Mouse (Mus musculus): Measurements from ENCODE around the gene Dpp8. TPM values are rescaled to one million over a fixed set of nuclear protein-coding genes. Genes with fewer than 3 reads are reported as not detected.

Dpp8 gene
- total and polyA plus RNA-seq, 3 experiments = 51.8 to 62.1 TPM; not detected in 1

GRCm38 (mm10) chr9:65103173-65103752 is 71.0 kb downstream of the Dpp8 start:
- no peak for DNase-seq (ENCODE audit: low read depth, low spot score)
- Histone ChIP-seq H3K9ac (ENCODE audit: control insufficient read depth, low read depth, low read length, poor library complexity, severe bottlenecking) (no peak overlapping the region), H3K27me3 (ENCODE audit: control insufficient read depth in 1 of 2, insufficient read depth in 2 of 2, low read length in 2 of 2) (peaks cover 3 to 7% of the 10 kb centered on the region in 2 experiments), H3K4me1 (ENCODE audit: control insufficient read depth in 1 of 2, insufficient read depth in 2 of 2, low read length in 2 of 2) (no peaks in the 10 kb centered on the region), H3K36me3 (ENCODE audit: control insufficient read depth in 1 of 2, insufficient read depth in 2 of 2, low read length in 2 of 2) (no peaks in the 10 kb centered on the region), H3K4me3 (ENCODE audit: control insufficient read depth in 1 of 2, insufficient read depth in 1 of 2, low read depth in 2 of 2, low read length in 2 of 2) (no peak overlapping the region), H3K9me3 (replicated peaks; ENCODE audit: insufficient read depth, low read length) (no peaks in the 10 kb centered on the region), H3K79me2 (ENCODE audit: control insufficient read depth, insufficient read depth, low read length, poor library complexity) (no peaks in the 10 kb centered on the region), H3K27ac (ENCODE audit: control insufficient read depth, low read depth, low read length) (no peak overlapping the region)
- TF ChIP-seq ZC3H11A (IDR thresholded peaks at IDR 0.05; ENCODE audit: low read depth, low read length) = no peak
- TF ChIP-seq ZNF384 (IDR thresholded peaks at IDR 0.05; ENCODE audit: low read depth, low read length) = no peak

- Histone ChIP-seq H3K27ac (ENCODE audit: control insufficient read depth, low read depth, low read length) (no peak overlapping the region), H3K79me2 (ENCODE audit: control insufficient read depth, insufficient read depth, low read length, poor library complexity) (no peaks in the 10 kb centered on the region), H3K9ac (ENCODE audit: control insufficient read depth, low read depth, low read length, poor library complexity, severe bottlenecking) (no peak overlapping the region), H3K36me3 (ENCODE audit: control insufficient read depth in 1 of 2, insufficient read depth in 2 of 2, low read length in 2 of 2) (no peaks in the 10 kb centered on the region), H3K4me3 (ENCODE audit: control insufficient read depth in 1 of 2, insufficient read depth in 1 of 2, low read depth in 2 of 2, low read length in 2 of 2) (no peak overlapping the region), H3K9me3 (replicated peaks; ENCODE audit: insufficient read depth, low read length) (no peaks in the 10 kb centered on the region), H3K4me1 (ENCODE audit: control insufficient read depth in 1 of 2, insufficient read depth in 2 of 2, low read length in 2 of 2) (no peaks in the 10 kb centered on the region), H3K27me3 (ENCODE audit: control insufficient read depth in 1 of 2, insufficient read depth in 2 of 2, low read length in 2 of 2) (peaks cover 9 to 11% of the 10 kb centered on the region in 2 experiments)
- TF ChIP-seq ELF1 (IDR thresholded peaks at IDR 0.05; ENCODE audit: low read depth, low read length) (no peak), MXI1 (IDR thresholded peaks at IDR 0.05; ENCODE audit: low read depth, low read length) (no peak), HCFC1 (IDR thresholded peaks at IDR 0.05; ENCODE audit: low read depth, low read length) (no peak), RCOR1 (IDR thresholded peaks at IDR 0.05; ENCODE audit: low read depth, low read length) (no peak), MAX (IDR thresholded peaks at IDR 0.05; ENCODE audit: low read length) (no peak), ZKSCAN1 (IDR thresholded peaks at IDR 0.05; ENCODE audit: low read depth, low read length) (no peak), SIN3A (IDR thresholded peaks at IDR 0.05; ENCODE audit: low read length) (no peak), CTCF (IDR thresholded peaks at IDR 0.05 in 2 of 3, conservative IDR thresholded peaks at IDR 0.05 in 1 of 3; ENCODE audit: control insufficient read depth in 1 of 3, insufficient read depth in 1 of 3, low read depth in 2 of 3, low read length in 3 of 3, poor library complexity in 1 of 3, severe bottlenecking in 1 of 3) (no peak)
- DNase-seq (ENCODE audit: low read depth, low spot score) = no peak
These were observed 74.6 kb downstream of the Dpp8 start for GRCm38 (mm10) chr9:65106821-65107220.

- Histone ChIP-seq H3K27ac (ENCODE audit: control insufficient read depth, low read depth, low read length) (no peak overlapping the region), H3K9me3 (replicated peaks; ENCODE audit: insufficient read depth, low read length) (no peaks in the 10 kb centered on the region), H3K27me3 (ENCODE audit: control insufficient read depth in 1 of 2, insufficient read depth in 2 of 2, low read length in 2 of 2) (peaks cover 12 to 13% of the 10 kb centered on the region in 2 experiments), H3K4me1 (ENCODE audit: control insufficient read depth in 1 of 2, insufficient read depth in 2 of 2, low read length in 2 of 2) (no peaks in the 10 kb centered on the region), H3K9ac (ENCODE audit: control insufficient read depth, low read depth, low read length, poor library complexity, severe bottlenecking) (no peak overlapping the region), H3K4me3 (ENCODE audit: control insufficient read depth in 1 of 2, insufficient read depth in 1 of 2, low read depth in 2 of 2, low read length in 2 of 2) (no peak overlapping the region), H3K36me3 (ENCODE audit: control insufficient read depth in 1 of 2, insufficient read depth in 2 of 2, low read length in 2 of 2) (no peaks in the 10 kb centered on the region), H3K79me2 (ENCODE audit: control insufficient read depth, insufficient read depth, low read length, poor library complexity) (no peaks in the 10 kb centered on the region)
- no peak for DNase-seq (ENCODE audit: low read depth, low spot score)
- TF ChIP-seq ZNF384 (IDR thresholded peaks at IDR 0.05; ENCODE audit: low read depth, low read length) = no peak
- no peak for TF ChIP-seq MEF2A (IDR thresholded peaks at IDR 0.05; ENCODE audit: extremely low read depth, insufficient replicate concordance, low read depth, low read length, poor library complexity, severe bottlenecking)
- TF ChIP-seq ELF1 (IDR thresholded peaks at IDR 0.05; ENCODE audit: low read depth, low read length) = no peak
- no peak for TF ChIP-seq NELFE (IDR thresholded peaks at IDR 0.05; ENCODE audit: low read depth, low read length)
- TF ChIP-seq E2F4 (IDR thresholded peaks at IDR 0.05; ENCODE audit: borderline replicate concordance, low read depth, low read length) = no peak
- no peak for TF ChIP-seq BHLHE40 (IDR thresholded peaks at IDR 0.05; ENCODE audit: borderline replicate concordance, low read depth, low read length)
- TF ChIP-seq CHD1 (IDR thresholded peaks at IDR 0.05; ENCODE audit: low read depth, low read length) = no peak
- no peak for TF ChIP-seq ZMIZ1 (IDR thresholded peaks at IDR 0.05; ENCODE audit: low read depth, low read length)
- no peak for TF ChIP-seq GATA1 (IDR thresholded peaks at IDR 0.05; ENCODE audit: low read depth, low read length)
- TF ChIP-seq SMC3 (IDR thresholded peaks at IDR 0.05; ENCODE audit: low read depth, low read length) = no peak
- TF ChIP-seq ZC3H11A (IDR thresholded peaks at IDR 0.05; ENCODE audit: low read depth, low read length) = no peak
- no peak for TF ChIP-seq RCOR1 (IDR thresholded peaks at IDR 0.05; ENCODE audit: low read depth, low read length)
- no peak for TF ChIP-seq MXI1 (IDR thresholded peaks at IDR 0.05; ENCODE audit: low read depth, low read length)
These were observed 75.7 kb downstream of the Dpp8 start for GRCm38 (mm10) chr9:65107893-65108292.

Data from MEL (cell line).